Mouse (Mus musculus) spleen, adult 2 months (tissue): ENCODE results near the gene Dnase1l1. TPM values are rescaled to one million over a fixed set of nuclear protein-coding genes. Genes with fewer than 3 reads are reported as not detected.

Experiments used
- DNase-seq, 2 experiments: peaks; one replicate each; pipeline versions ENCODE4 v3.0.0 to v3.0.0-alpha.2; 2012 to 2021; ENCODE audit warnings: low spot score in 2 of 2, low read depth in 1 of 2
- H3K27ac ChIP-seq: fragments of 200-500 bp; 2 replicates; pipeline ENCODE4 v1.5.1; 2012; ENCODE audit warnings: low read length, inconsistent platforms; ENCODE audit not compliant: insufficient read depth
- H3K27me3 ChIP-seq: fragments of 200-500 bp; 2 replicates; pipeline ENCODE4 v1.6.1; 2012; ENCODE audit warnings: mild to moderate bottlenecking, moderate library complexity, low read length, inconsistent platforms; ENCODE audit not compliant: control insufficient read depth, insufficient read depth
- H3K36me3 ChIP-seq: fragments of 200-500 bp; 2 replicates; pipeline ENCODE4 v1.6.1; 2012; ENCODE audit warnings: mild to moderate bottlenecking, low read length, inconsistent platforms; ENCODE audit not compliant: control insufficient read depth, insufficient read depth
- H3K4me1 ChIP-seq: fragments of 200-500 bp; 2 replicates; pipeline ENCODE4 v1.6.1; 2011; ENCODE audit warnings: inconsistent platforms; ENCODE audit not compliant: control insufficient read depth, insufficient read depth, insufficient read length
- H3K4me3 ChIP-seq: fragments of 200-500 bp; 2 replicates; pipeline ENCODE4 v1.5.1; 2011; ENCODE audit warnings: mild to moderate bottlenecking, inconsistent platforms; ENCODE audit not compliant: insufficient read depth, insufficient read length; ENCODE audit errors: extremely low read depth
- CTCF ChIP-seq: fragments of 200-500 bp; IDR thresholded peaks from 2 replicates; pipeline ENCODE4 v1.5.1; 2011; ENCODE audit warnings: mild to moderate bottlenecking, inconsistent platforms; ENCODE audit not compliant: insufficient read depth, insufficient read length, insufficient replicate concordance; ENCODE audit errors: extremely low read depth
- POLR2A ChIP-seq: fragments of 200-500 bp; IDR thresholded peaks from 2 replicates; pipeline ENCODE4 v1.6.1; 2011; ENCODE audit warnings: low read depth, low read length, inconsistent platforms
- WGBS: fragments of 180-500 bp; shearing (Covaris S2); methylation state at CpG from one replicate; pipeline ENCODE4 v1.1.7; 2018; 5-methylcytosine and 5-hydroxymethylcytosine counted together
- polyA plus RNA-seq: library from polyadenylated mRNA; depleted of rRNA; stranded (reverse); fragments of >200 nt; gene quantifications from 2 replicates; pipeline ENCODE4 v1.2.3, GENCODE M21; 2012

Dnase1l1 gene
- polyA plus RNA-seq, 1 experiment = 14.0 TPM

DNA sequence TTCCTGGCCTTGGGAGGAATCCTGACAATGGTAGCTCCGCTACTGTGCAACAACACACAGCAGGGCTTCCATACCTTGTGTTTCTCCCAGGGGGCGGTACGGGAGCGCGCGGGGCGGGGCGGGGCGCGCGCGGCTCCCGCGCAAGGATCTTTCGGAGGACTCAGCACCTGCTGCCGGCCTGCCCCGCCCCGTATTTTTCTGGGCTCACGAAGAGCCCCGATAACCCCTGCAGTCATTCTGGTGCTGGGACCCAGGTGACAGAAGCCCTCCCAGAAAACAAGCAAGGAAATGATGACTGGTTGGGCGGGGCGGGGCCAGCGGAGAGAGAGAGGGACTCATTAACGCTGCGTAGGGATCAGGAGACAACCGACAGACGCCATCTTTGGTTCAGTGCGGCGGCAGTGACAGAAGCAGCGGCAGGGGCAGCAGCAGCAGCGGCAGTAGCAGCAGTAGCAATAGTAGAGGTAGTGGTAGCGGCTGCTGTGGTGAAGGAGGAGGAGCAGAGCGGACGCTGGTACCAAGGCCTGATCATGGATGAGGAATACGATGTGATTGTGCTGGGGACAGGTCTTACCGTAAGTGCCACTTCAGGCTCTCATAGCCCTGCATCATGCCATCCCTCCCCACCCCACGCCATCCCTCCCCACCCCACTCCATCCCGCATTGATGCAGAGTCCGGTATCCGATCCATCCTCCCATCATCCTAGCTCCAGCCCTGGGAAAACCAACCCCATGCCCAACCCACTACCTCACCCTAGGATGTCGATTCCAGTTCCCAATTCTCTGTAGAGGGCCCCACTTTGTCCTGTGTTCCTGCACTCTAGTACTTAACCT, 22.9 kb upstream of the Dnase1l1 start, which contains the start of gene Gdi1:
Gene Gdi1 (plus strand): TSS at position 132 of the 834 bp plus-strand sequence.
- H3K27me3 ChIP-seq = no peaks in the 10 kb centered on the region
- H3K4me1 ChIP-seq = peaks cover 3% of the 10 kb centered on the region; the same call in 1 of the 2 replicates
- H3K27ac ChIP-seq = peak within 1 kb of the TSS; percentile 97
- peak within 1 kb of the TSS; percentile 85 for H3K4me3 ChIP-seq
- peak; percentile 57 to 74 for DNase-seq
- WGBS = 21% methylated on average over 37 of the region's 41 CpGs
- TF ChIP-seq POLR2A (peak; percentile 92), CTCF (no peak)
- H3K36me3 ChIP-seq = peaks cover 26% of the 10 kb centered on the region

- TF ChIP-seq CTCF = no peak
- no peak for TF ChIP-seq POLR2A
- WGBS = 42% methylated on average over 3 of the region's 3 CpGs
- H3K4me1 ChIP-seq = peaks cover 5% of the 10 kb centered on the region; the same call in 1 of the 2 replicates
- H3K36me3 ChIP-seq = peaks cover 13% of the 10 kb centered on the region
- no peak for DNase-seq
- no peak overlapping the region for H3K4me3 ChIP-seq
- peak overlapping the region; percentile 71 for H3K27ac ChIP-seq
- no peaks in the 10 kb centered on the region for H3K27me3 ChIP-seq
Measured at GRCm38 (mm10) chrX:74299721-74300120, 17.6 kb upstream of the Dnase1l1 start.

DNA sequence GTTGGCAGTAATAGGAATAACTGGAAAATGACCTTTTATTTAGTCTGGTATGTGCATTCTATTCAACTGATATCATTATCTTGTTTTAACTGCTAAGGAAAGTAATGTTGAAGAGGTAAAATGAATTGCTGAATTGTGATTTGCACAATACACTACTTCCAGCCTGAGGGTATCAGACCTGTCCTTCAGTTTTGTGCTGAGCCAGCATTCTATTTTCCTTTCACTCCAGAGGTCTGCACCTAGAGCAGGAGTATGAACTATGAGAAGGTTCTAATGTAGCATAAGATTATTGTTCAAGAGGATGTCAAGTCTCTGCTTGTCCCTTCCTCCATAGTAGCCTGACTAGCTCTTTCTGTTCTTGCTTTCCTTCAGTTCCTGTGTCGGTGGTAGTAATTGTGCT, 16.2 kb upstream of the Dnase1l1 start:
- no peaks in the 10 kb centered on the region for H3K27me3 ChIP-seq
- no peak for DNase-seq
- WGBS = 81% methylated on average over 1 of the region's 1 CpGs
- peaks cover 5% of the 10 kb centered on the region; the same call in 1 of the 2 replicates for H3K4me1 ChIP-seq
- H3K27ac ChIP-seq = no peak overlapping the region; the same call in 1 of the 2 replicates
- H3K36me3 ChIP-seq = peaks cover 12% of the 10 kb centered on the region
- H3K4me3 ChIP-seq = no peak overlapping the region
- TF ChIP-seq CTCF (no peak), POLR2A (no peak)

DNA sequence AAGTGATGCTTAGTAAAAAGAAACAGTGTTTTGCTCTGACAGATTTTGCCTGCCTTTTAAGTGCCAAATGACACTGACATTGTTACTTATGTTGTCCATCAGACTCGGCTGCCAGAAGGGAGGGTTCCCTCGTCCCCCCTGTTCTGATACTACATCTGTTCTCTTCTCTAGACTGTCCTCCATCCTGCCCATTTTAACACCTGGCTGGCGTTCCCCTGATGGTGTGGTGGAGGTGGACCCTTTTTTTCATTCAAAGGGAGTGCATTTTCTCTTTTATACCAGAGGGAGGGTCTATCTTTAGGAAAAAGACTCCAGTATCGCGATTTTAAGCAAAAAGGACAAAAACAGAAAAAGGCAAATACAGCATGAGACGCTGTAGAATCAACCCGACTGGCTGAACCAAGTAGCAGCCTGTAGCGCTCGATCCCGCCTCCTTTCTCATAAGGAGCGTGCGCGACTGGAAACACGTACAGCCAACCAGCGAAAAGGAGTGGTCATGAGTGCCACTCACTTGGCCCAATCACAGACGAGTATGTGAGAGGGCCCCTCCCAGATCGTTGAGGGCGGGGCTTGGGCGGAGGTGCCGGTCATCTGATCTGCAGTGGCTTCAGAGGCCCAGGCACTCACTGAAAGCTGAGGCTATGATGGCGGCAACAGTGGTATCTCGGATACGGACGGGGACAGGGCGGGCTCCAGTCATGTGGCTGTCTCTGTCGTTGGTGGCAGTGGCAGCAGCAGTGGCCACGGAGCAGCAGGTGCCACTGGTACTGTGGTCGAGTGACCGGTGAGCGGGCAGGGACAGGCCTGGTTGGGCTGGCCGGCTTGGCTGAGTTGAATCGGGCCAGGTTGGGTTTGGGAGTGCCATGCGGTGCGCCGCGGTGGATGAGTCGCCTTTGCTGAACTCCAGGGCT, 14.7 kb upstream of the Dnase1l1 start, which contains the start of gene Atp6ap1:
Gene Atp6ap1 (plus strand): TSS at position 560 of the 911 bp plus-strand sequence.
- no peak for TF ChIP-seq CTCF
- TF ChIP-seq POLR2A = peak; percentile 54; the same call in 1 of the 2 replicates
- WGBS = 26% methylated on average over 37 of the region's 37 CpGs
- peak; percentile 89 to 92 for DNase-seq
- peaks cover 5% of the 10 kb centered on the region; the same call in 1 of the 2 replicates for H3K4me1 ChIP-seq
- H3K27ac ChIP-seq = peak within 1 kb of the TSS; percentile 77
- H3K4me3 ChIP-seq = peak within 1 kb of the TSS; percentile 93
- H3K27me3 ChIP-seq = no peaks in the 10 kb centered on the region
- peaks cover 8% of the 10 kb centered on the region for H3K36me3 ChIP-seq

DNA sequence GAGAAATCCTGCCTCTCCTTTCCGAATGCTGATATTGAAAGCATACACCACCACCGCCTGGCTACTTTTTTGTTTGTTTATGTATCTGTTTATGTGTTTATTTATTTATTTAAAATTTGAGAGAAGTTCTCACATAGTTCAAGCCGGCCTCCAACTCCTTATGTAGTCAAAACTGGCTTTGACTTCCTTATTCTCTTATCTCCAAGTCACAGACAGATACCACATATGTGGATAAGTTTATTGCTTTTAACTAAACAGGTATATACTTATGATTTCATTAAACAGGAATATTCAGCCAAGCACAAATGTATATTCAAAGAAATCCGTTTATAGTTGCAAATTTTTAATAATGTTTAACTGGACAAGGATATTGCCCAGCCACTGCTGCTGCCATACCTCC, 11.3 kb upstream of the Dnase1l1 start:
- Histone ChIP-seq H3K27me3 (no peaks in the 10 kb centered on the region), H3K4me3 (no peak overlapping the region), H3K27ac (no peak overlapping the region), H3K36me3 (no peaks in the 10 kb centered on the region; the same call in 1 of the 2 replicates), H3K4me1 (no peaks in the 10 kb centered on the region)
- TF ChIP-seq POLR2A (no peak), CTCF (no peak)
- WGBS = 71% methylated on average over 4 of the region's 4 CpGs
- DNase-seq = no peak

GRCm38 (mm10) chrX:74283092-74283437, 928 bp upstream of the Dnase1l1 start:
- DNase-seq = no peak
- 40% methylated on average over 5 of the region's 5 CpGs for WGBS
- H3K36me3 ChIP-seq = peaks cover 1% of the 10 kb centered on the region; the same call in 1 of the 2 replicates
- no peaks in the 10 kb centered on the region for H3K27me3 ChIP-seq
- peak overlapping the region; percentile 67 for H3K4me3 ChIP-seq
- no peak for TF ChIP-seq CTCF
- TF ChIP-seq POLR2A = no peak
- peak overlapping the region; percentile 74 for H3K27ac ChIP-seq
- no peaks in the 10 kb centered on the region; the same call in 1 of the 2 replicates for H3K4me1 ChIP-seq
